19 mouse cellular contexts compared by ENCODE assay signal in genomic region chr16:64677352-64677751, GRCm38 (mm10).
A peak's percentile ranks its signal among the peaks of the same experiment; 100 is the strongest.
DNase-seq lines count a peak whose midpoint lies in the region; ATAC-seq and TF ChIP-seq lines count a peak whose summit lies in the region.
"Had no signal": no experiment of that assay in that cellular context is flagged by ENCODE, and none has a peak within 500 bp of the region (broad histone marks: within the 10 kb centered on the region; RNA-seq: fewer than 3 reads in every experiment).

No protein-coding gene starts in this region.

- peak; percentile 73 for ATAC-seq in forebrain, embryonic 15.5 days (replicated peaks)
- ATAC-seq in forebrain, embryonic 12.5 days (ENCODE audit: low FRiP score): no peak
- peak; percentile 74; the same call in 1 of the 2 replicates for ATAC-seq in lung, embryonic 15.5 days (ENCODE audit: borderline replicate concordance, extremely low read depth, low FRiP score, low TSS enrichment)
- no peak for ATAC-seq in lung, postnatal 0 days
- peak; percentile 55 for ATAC-seq in forebrain, postnatal 0 days
- ATAC-seq: liver, embryonic 12.5 days had no signal

- no peak overlapping the region for H3K4me3 ChIP-seq in forebrain, embryonic 15.5 days
- H3K4me3 ChIP-seq in forebrain, embryonic 12.5 days (replicated peaks): no peak overlapping the region
- H3K4me3 ChIP-seq in lung, embryonic 15.5 days: no peak overlapping the region
- H3K4me3 ChIP-seq in lung, postnatal 0 days (ENCODE audit: low read depth, low read length): no peak overlapping the region
- H3K4me3 ChIP-seq in forebrain, postnatal 0 days (ENCODE audit: low read depth, low read length): no peak overlapping the region
- H3K4me3 ChIP-seq: erythroblast, embryonic 14.5 days; heart, embryonic 10.5 days; liver, embryonic 12.5 days had no signal

- no peak for TF ChIP-seq EP300 in lung, postnatal 0 days (IDR thresholded peaks at IDR 0.05)

- peak overlapping the region; percentile 70; the same call in 1 of the 2 replicates for H3K27ac ChIP-seq in forebrain, embryonic 15.5 days (replicated peaks)
- no peak overlapping the region for H3K27ac ChIP-seq in forebrain, embryonic 12.5 days
- no peak overlapping the region for H3K27ac ChIP-seq in lung, embryonic 15.5 days
- H3K27ac ChIP-seq in lung, postnatal 0 days (ENCODE audit: low read length): no peak overlapping the region
- H3K27ac ChIP-seq in forebrain, postnatal 0 days (ENCODE audit: low read depth, low read length): no peak overlapping the region
- H3K27ac ChIP-seq: heart, embryonic 10.5 days; hindbrain, embryonic 14.5 days; liver, embryonic 12.5 days had no signal

- H3K27me3 ChIP-seq in forebrain, embryonic 15.5 days: no peaks in the 10 kb centered on the region
- H3K27me3 ChIP-seq in forebrain, embryonic 12.5 days: no peaks in the 10 kb centered on the region; the same call in 1 of the 2 replicates
- no peaks in the 10 kb centered on the region for H3K27me3 ChIP-seq in lung, embryonic 15.5 days
- no peaks in the 10 kb centered on the region for H3K27me3 ChIP-seq in lung, postnatal 0 days (replicated peaks; ENCODE audit: insufficient read depth, low read length)
- H3K27me3 ChIP-seq in forebrain, postnatal 0 days (ENCODE audit: insufficient read depth, low read length): no peaks in the 10 kb centered on the region
- H3K27me3 ChIP-seq: liver, embryonic 12.5 days had no signal

- TF ChIP-seq POLR2A in brain, embryonic 14.5 days (IDR thresholded peaks at IDR 0.05; ENCODE audit: borderline replicate concordance, extremely low read depth, insufficient read depth, insufficient read length, poor library complexity, severe bottlenecking): no peak

- H3K9me3 ChIP-seq in forebrain, embryonic 15.5 days: no peaks in the 10 kb centered on the region
- H3K9me3 ChIP-seq in forebrain, embryonic 12.5 days: no peaks in the 10 kb centered on the region
- H3K9me3 ChIP-seq in lung, embryonic 15.5 days: no peaks in the 10 kb centered on the region
- no peaks in the 10 kb centered on the region for H3K9me3 ChIP-seq in lung, postnatal 0 days (ENCODE audit: low read length)
- no peaks in the 10 kb centered on the region for H3K9me3 ChIP-seq in forebrain, postnatal 0 days (ENCODE audit: low read length)
- H3K9me3 ChIP-seq: heart, embryonic 10.5 days; liver, embryonic 12.5 days had no signal

- no peak for DNase-seq in lung, postnatal 0 days (ENCODE audit: low spot score)
- DNase-seq in brain, embryonic 14.5 days (ENCODE audit: low read depth): peak; percentile 74
- peak; percentile 26 for DNase-seq in forebrain, postnatal 0 days
- no peak for DNase-seq in frontal cortex, postnatal 36 days (ENCODE audit: low spot score in 2 of 2)
- DNase-seq in right cerebral cortex, postnatal 25 days: no peak
- DNase-seq: adrenal gland, postnatal 25 days; cerebellum, adult 9-11 months; gastrocnemius, postnatal 36 days; heart, postnatal 10 days; kidney, adult 8-10 months; lung, postnatal 14 days; thymus, postnatal 25 days had no signal

- H3K9ac ChIP-seq in forebrain, embryonic 15.5 days (replicated peaks): no peak overlapping the region
- no peak overlapping the region for H3K9ac ChIP-seq in forebrain, embryonic 12.5 days
- no peak overlapping the region for H3K9ac ChIP-seq in lung, embryonic 15.5 days
- no peak overlapping the region for H3K9ac ChIP-seq in lung, postnatal 0 days (replicated peaks; ENCODE audit: low read depth)
- H3K9ac ChIP-seq in forebrain, postnatal 0 days: no peak overlapping the region
- H3K9ac ChIP-seq: hindbrain, embryonic 14.5 days; liver, embryonic 12.5 days had no signal

- no peak for TF ChIP-seq CTCF in lung, postnatal 0 days (IDR thresholded peaks at IDR 0.05)
- no peak for TF ChIP-seq CTCF in brain, embryonic 14.5 days (IDR thresholded peaks at IDR 0.05; ENCODE audit: borderline replicate concordance, extremely low read depth, insufficient read depth, insufficient read length)
- TF ChIP-seq CTCF in forebrain, postnatal 0 days (IDR thresholded peaks at IDR 0.05; ENCODE audit: low read depth): peak; percentile 26; the same call in 1 of the 2 replicates

- H3K4me2 ChIP-seq in forebrain, embryonic 15.5 days (replicated peaks): no peak overlapping the region
- no peak overlapping the region for H3K4me2 ChIP-seq in forebrain, embryonic 12.5 days
- no peak overlapping the region for H3K4me2 ChIP-seq in lung, embryonic 15.5 days
- no peak overlapping the region for H3K4me2 ChIP-seq in lung, postnatal 0 days (replicated peaks; ENCODE audit: low read depth, low read length)
- H3K4me2 ChIP-seq in forebrain, postnatal 0 days (ENCODE audit: low read depth): no peak overlapping the region
- H3K4me2 ChIP-seq: hindbrain, embryonic 14.5 days; liver, embryonic 12.5 days had no signal

- H3K4me1 ChIP-seq in forebrain, embryonic 15.5 days: peaks cover 18% of the 10 kb centered on the region
- H3K4me1 ChIP-seq in forebrain, embryonic 12.5 days: peaks cover 3% of the 10 kb centered on the region; the same call in 1 of the 2 replicates
- peaks cover 12% of the 10 kb centered on the region for H3K4me1 ChIP-seq in lung, embryonic 15.5 days
- H3K4me1 ChIP-seq in lung, postnatal 0 days (ENCODE audit: insufficient read depth, low read depth, low read length): no peaks in the 10 kb centered on the region
- peaks cover 4% of the 10 kb centered on the region; the same call in 1 of the 2 replicates for H3K4me1 ChIP-seq in forebrain, postnatal 0 days (ENCODE audit: insufficient read depth)
- H3K4me1 ChIP-seq: heart, embryonic 10.5 days; liver, embryonic 12.5 days had no signal

- 39% methylated on average over 8 of the region's 8 CpGs for WGBS in forebrain, embryonic 15.5 days
- 80% methylated on average over 8 of the region's 8 CpGs for WGBS in forebrain, embryonic 12.5 days
- WGBS in lung, embryonic 15.5 days: 42% methylated on average over 8 of the region's 8 CpGs
- WGBS in lung, postnatal 0 days: 47% methylated on average over 8 of the region's 8 CpGs
- WGBS in forebrain, postnatal 0 days: 40% methylated on average over 8 of the region's 8 CpGs

- no peaks in the 10 kb centered on the region for H3K36me3 ChIP-seq in forebrain, embryonic 15.5 days
- H3K36me3 ChIP-seq in forebrain, embryonic 12.5 days (replicated peaks): no peaks in the 10 kb centered on the region
- no peaks in the 10 kb centered on the region for H3K36me3 ChIP-seq in lung, embryonic 15.5 days
- no peaks in the 10 kb centered on the region for H3K36me3 ChIP-seq in lung, postnatal 0 days (ENCODE audit: insufficient read depth, low read length)
- no peaks in the 10 kb centered on the region for H3K36me3 ChIP-seq in forebrain, postnatal 0 days (ENCODE audit: insufficient read depth)
- H3K36me3 ChIP-seq: heart, embryonic 10.5 days; liver, embryonic 12.5 days had no signal

Comparison
In these comparisons a context has a peak if more than half of its experiments do, and no peak if none do; other contexts are left out.
1. ATAC-seq: peak in forebrain, embryonic 15.5 days (single experiment), lung, embryonic 15.5 days (single experiment) and forebrain, postnatal 0 days (single experiment); none in forebrain, embryonic 12.5 days (single experiment) and lung, postnatal 0 days (single experiment).
2. DNase-seq: peak in brain, embryonic 14.5 days (single experiment) and forebrain, postnatal 0 days (single experiment); none in lung, postnatal 0 days (single experiment), frontal cortex, postnatal 36 days (0 of 2) and right cerebral cortex, postnatal 25 days (single experiment).